19 mouse cellular contexts compared by ENCODE assay signal in the genomic region with DNA sequence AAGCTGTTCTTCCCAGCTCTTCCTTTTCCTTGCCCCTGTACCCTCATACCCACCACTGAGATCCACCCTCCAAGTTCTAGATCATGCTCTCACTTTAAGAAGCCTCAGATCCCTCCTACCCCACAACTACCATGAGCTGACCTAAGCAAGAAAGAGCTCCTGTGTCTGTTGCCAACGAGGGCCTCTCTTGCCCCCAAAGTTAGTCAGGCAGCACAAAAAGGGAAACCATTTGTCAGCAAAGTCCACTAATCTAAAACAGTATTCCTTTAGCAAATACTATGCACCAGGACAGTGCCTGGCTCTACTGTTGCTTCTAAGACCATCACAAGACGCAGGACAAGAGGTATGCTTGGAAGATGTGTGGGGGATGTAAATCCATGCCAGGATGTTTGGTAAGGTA.
DNase-seq lines count a peak whose midpoint lies in the region; ATAC-seq and TF ChIP-seq lines count a peak whose summit lies in the region.
"Had no signal": no experiment of that assay in that cellular context is flagged by ENCODE, and none has a peak within 500 bp of the region (broad histone marks: within the 10 kb centered on the region; RNA-seq: fewer than 3 reads in every experiment).

No protein-coding gene starts in this region.

- H3K27me3 ChIP-seq in heart, embryonic 13.5 days (replicated peaks), result no peaks in the 10 kb centered on the region
- no peaks in the 10 kb centered on the region for H3K27me3 ChIP-seq in kidney, embryonic 14.5 days (ENCODE audit: control insufficient read depth, insufficient read depth, low read length)
- H3K27me3 ChIP-seq in liver, adult 2 months (ENCODE audit: control insufficient read depth, insufficient read depth, low read length), result no peaks in the 10 kb centered on the region
- H3K27me3 ChIP-seq: CH12.LX; forebrain, embryonic 13.5 days; hindbrain, embryonic 13.5 days; Patski had no signal

- H3K4me1 ChIP-seq in heart, embryonic 13.5 days, result peaks cover 74% of the 10 kb centered on the region
- peaks cover 15% of the 10 kb centered on the region; the same call in 1 of the 2 replicates for H3K4me1 ChIP-seq in kidney, embryonic 14.5 days (ENCODE audit: control insufficient read depth, insufficient read depth, low read length)
- H3K4me1 ChIP-seq in liver, adult 2 months (ENCODE audit: control insufficient read depth, insufficient read depth, low read length), result peaks cover 38% of the 10 kb centered on the region

- no peak overlapping the region for H3K9ac ChIP-seq in heart, embryonic 13.5 days
- no peak overlapping the region for H3K9ac ChIP-seq in kidney, embryonic 14.5 days (ENCODE audit: low read depth, low read length)
- no peak overlapping the region for H3K9ac ChIP-seq in liver, adult 2 months (ENCODE audit: low read depth, low read length)
- H3K9ac ChIP-seq: forebrain, embryonic 13.5 days; forebrain, postnatal 0 days; hindbrain, embryonic 13.5 days had no signal

- H3K79me2 ChIP-seq in liver, adult 2 months (ENCODE audit: control insufficient read depth, insufficient read depth, low read length), result peaks cover 17% of the 10 kb centered on the region; the same call in 1 of the 2 replicates

- no peaks in the 10 kb centered on the region for H3K9me3 ChIP-seq in heart, embryonic 13.5 days
- H3K9me3 ChIP-seq in kidney, embryonic 14.5 days (ENCODE audit: control insufficient read depth, low read length), result no peaks in the 10 kb centered on the region
- H3K9me3 ChIP-seq: embryonic facial prominence, embryonic 10.5 days; forebrain, embryonic 13.5 days; hindbrain, embryonic 13.5 days had no signal

- peak overlapping the region; percentile 82 for H3K27ac ChIP-seq in heart, embryonic 13.5 days (replicated peaks)
- no peak overlapping the region for H3K27ac ChIP-seq in kidney, embryonic 14.5 days (ENCODE audit: low read depth, low read length)
- H3K27ac ChIP-seq in liver, adult 2 months (replicated peaks; ENCODE audit: insufficient read depth, low read depth, low read length), result peak overlapping the region; percentile 6
- H3K27ac ChIP-seq: embryonic facial prominence, embryonic 10.5 days; forebrain, embryonic 13.5 days; hindbrain, embryonic 13.5 days; hindbrain, postnatal 0 days had no signal

- H3K4me2 ChIP-seq in heart, embryonic 13.5 days, result no peak overlapping the region
- no peak overlapping the region for H3K4me2 ChIP-seq in kidney, embryonic 14.5 days (replicated peaks; ENCODE audit: low read depth, low read length)
- H3K4me2 ChIP-seq: forebrain, embryonic 13.5 days; hindbrain, embryonic 13.5 days had no signal

- no peak for TF ChIP-seq POLR2A in liver, adult 2 months (IDR thresholded peaks at IDR 0.05; ENCODE audit: extremely low read depth, insufficient read depth, low read length)

- 77% methylated on average over 2 of the region's 2 CpGs for WGBS in heart, embryonic 13.5 days
- WGBS in kidney, embryonic 14.5 days, result 77% methylated on average over 2 of the region's 2 CpGs
- 71% methylated on average over 2 of the region's 2 CpGs for WGBS in liver, adult 2 months

- no peak for TF ChIP-seq CTCF in liver, adult 2 months (IDR thresholded peaks at IDR 0.05; ENCODE audit: low read depth, low read length)

- intact Hi-C loops in heart, postnatal 36 days (cut with DNase I), result no loop called here

- H3K4me3 ChIP-seq in heart, embryonic 13.5 days, result no peak overlapping the region
- no peak overlapping the region for H3K4me3 ChIP-seq in kidney, embryonic 14.5 days (ENCODE audit: low read length)
- no peak overlapping the region for H3K4me3 ChIP-seq in liver, adult 2 months (ENCODE audit: insufficient read depth, low read depth, low read length)
- H3K4me3 ChIP-seq: embryonic facial prominence, embryonic 10.5 days; forebrain, embryonic 13.5 days; hindbrain, embryonic 13.5 days had no signal

- H3K36me3 ChIP-seq in heart, embryonic 13.5 days, result no peaks in the 10 kb centered on the region
- H3K36me3 ChIP-seq in kidney, embryonic 14.5 days (ENCODE audit: control insufficient read depth, insufficient read depth, low read length), result no peaks in the 10 kb centered on the region
- H3K36me3 ChIP-seq in liver, adult 2 months (ENCODE audit: control insufficient read depth, insufficient read depth, low read length), result peaks cover 1% of the 10 kb centered on the region; the same call in 1 of the 2 replicates
- H3K36me3 ChIP-seq: embryonic facial prominence, embryonic 10.5 days had no signal

- DNase-seq in heart, postnatal 36 days, result no peak
- DNase-seq in kidney, adult 8-10 months, result peak; percentile 44 to 71
- no peak for DNase-seq in liver, adult 2 months (ENCODE audit: extremely low read depth, low read depth, low spot score)
- DNase-seq in liver, result no peak
- DNase-seq in kidney, postnatal 36 days, result peak; percentile 38 to 57
- DNase-seq: adrenal gland, postnatal 25 days; cerebellum, adult 2 months; cerebellum, postnatal 10 days; forebrain, postnatal 0 days; gastrocnemius, postnatal 14 days had no signal

- ATAC-seq in heart, embryonic 13.5 days (ENCODE audit: extremely low read depth, insufficient number of reproducible peaks, low FRiP score, low TSS enrichment), result no peak
- no peak for ATAC-seq in kidney, embryonic 14.5 days (ENCODE audit: low FRiP score, low TSS enrichment)
- ATAC-seq: activated CD4-positive, CD25-positive, alpha-beta regulatory T cell, adult 4 months; forebrain, embryonic 13.5 days; forebrain, postnatal 0 days; hindbrain, postnatal 0 days; Patski had no signal

Comparison
In these comparisons a context has a peak if more than half of its experiments do, and no peak if none do; other contexts are left out.
1. DNase-seq: peak in kidney, adult 8-10 months (2 of 2) and kidney, postnatal 36 days (2 of 2); none in heart, postnatal 36 days (0 of 2), liver, adult 2 months (single experiment) and liver (single experiment).